Mouse (Mus musculus) small intestine, adult 2 months (tissue): ENCODE data around the gene Kdsr.

ENCODE experiments used
- CTCF ChIP-seq: fragments of 200-500 bp; IDR thresholded peaks from 2 replicates; pipeline ENCODE4 v1.5.1; 2012; ENCODE audit warnings: low read depth, mild to moderate bottlenecking, control low read depth, inconsistent platforms, low read length, moderate library complexity, mixed read lengths; ENCODE audit not compliant: insufficient replicate concordance, insufficient read length; ENCODE audit errors: extremely low read depth
- POLR2A ChIP-seq: fragments of 200-500 bp; IDR thresholded peaks from 2 replicates; pipeline ENCODE4 v1.6.1; 2012; ENCODE audit warnings: low read depth, mild to moderate bottlenecking, control low read depth, inconsistent platforms, low read length, moderate library complexity

DNA sequence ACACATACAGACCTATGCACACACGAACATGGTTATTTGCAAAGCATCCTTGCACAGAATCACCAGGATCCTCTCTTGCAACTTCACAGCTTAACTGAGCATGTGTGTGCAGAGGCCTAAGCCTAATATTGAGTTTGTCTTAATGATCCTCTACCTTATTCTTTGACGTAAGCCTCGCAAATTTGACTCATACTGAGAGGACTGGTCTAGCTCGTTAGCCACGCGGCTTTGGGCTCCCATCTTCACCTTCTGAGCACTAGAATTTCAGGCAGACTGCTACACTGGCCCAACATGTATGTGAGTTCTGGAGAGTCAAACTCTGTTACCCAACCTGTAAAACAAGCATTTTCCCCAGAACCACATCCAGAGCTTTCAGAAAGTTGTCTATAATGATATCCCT lies 16.5 kb downstream of the Kdsr start:
- TF ChIP-seq CTCF (no peak), POLR2A (no peak)
